Mouse (Mus musculus) hindbrain, embryonic 16.5 days (tissue): ENCODE measurements around the gene Atp8b4. TPM values are rescaled to one million over a fixed set of nuclear protein-coding genes. Genes with fewer than 3 reads are reported as not detected.
A peak's percentile ranks its signal among the peaks of the same experiment; 100 is the strongest.

ENCODE experiments used
- ATAC-seq: fragments of 200-750 bp; cut with Nextera tagmentation; 2 replicates; pipeline ENCODE4 v1.8.0; 2017; ENCODE audit warnings: moderate TSS enrichment, moderate library complexity
- H3K27ac ChIP-seq: fragments of 300-500 bp; sonication (generic); 2 replicates; pipeline ENCODE4 v1.5.1; 2014; ENCODE audit warnings: low read depth, mild to moderate bottlenecking, control low read depth, low read length, moderate library complexity
- H3K27me3 ChIP-seq: fragments of 300-500 bp; sonication (generic); replicated peaks from 2 replicates; pipeline ENCODE4 v1.6.1; 2014; ENCODE audit warnings: low read length; ENCODE audit not compliant: control insufficient read depth, insufficient read depth
- H3K36me3 ChIP-seq: fragments of 300-500 bp; sonication (generic); 2 replicates; pipeline ENCODE4 v1.6.1; 2014; ENCODE audit warnings: mild to moderate bottlenecking, low read length, moderate library complexity, mixed read lengths; ENCODE audit not compliant: control insufficient read depth, insufficient read depth
- H3K4me1 ChIP-seq: fragments of 300-500 bp; sonication (generic); 2 replicates; pipeline ENCODE4 v1.6.1; 2014; ENCODE audit warnings: low read depth, low read length; ENCODE audit not compliant: control insufficient read depth, insufficient read depth
- H3K4me2 ChIP-seq: fragments of 300-500 bp; sonication (generic); 2 replicates; pipeline ENCODE4 v1.6.1; 2014; ENCODE audit warnings: mild to moderate bottlenecking, low read length, control low read depth, moderate library complexity
- H3K4me3 ChIP-seq: fragments of 300-500 bp; sonication (generic); 2 replicates; pipeline ENCODE4 v1.5.1; 2014; ENCODE audit warnings: mild to moderate bottlenecking, low read length, control low read depth, moderate library complexity
- H3K9ac ChIP-seq: fragments of 300-500 bp; sonication (generic); 2 replicates; pipeline ENCODE4 v1.6.1; 2014; ENCODE audit warnings: low read depth, mild to moderate bottlenecking, control low read depth, low read length, moderate library complexity
- H3K9me3 ChIP-seq: fragments of 300-500 bp; sonication (generic); 2 replicates; pipeline ENCODE4 v1.6.1; 2014; ENCODE audit warnings: mild to moderate bottlenecking, low read length, moderate library complexity; ENCODE audit not compliant: control insufficient read depth
- WGBS: fragments of 180-500 bp; shearing (Covaris S2); extraction: QIAGEN DNeasy Blood & Tissue Kit; methylation state at CpG from one replicate; pipeline ENCODE4 v1.1.7; 2014; 5-methylcytosine and 5-hydroxymethylcytosine counted together
- polyA plus RNA-seq: library from polyadenylated mRNA; unstranded; fragments of >200 nt; fragmentation: Nextera tagmentation; extraction: Ambion mirVana; gene quantifications from 2 replicates; pipeline ENCODE4 v1.2.1, GENCODE M21; 2015

Atp8b4 gene
- polyA plus RNA-seq, 1 experiment from 2014 or later: 0.15 TPM

DNA sequence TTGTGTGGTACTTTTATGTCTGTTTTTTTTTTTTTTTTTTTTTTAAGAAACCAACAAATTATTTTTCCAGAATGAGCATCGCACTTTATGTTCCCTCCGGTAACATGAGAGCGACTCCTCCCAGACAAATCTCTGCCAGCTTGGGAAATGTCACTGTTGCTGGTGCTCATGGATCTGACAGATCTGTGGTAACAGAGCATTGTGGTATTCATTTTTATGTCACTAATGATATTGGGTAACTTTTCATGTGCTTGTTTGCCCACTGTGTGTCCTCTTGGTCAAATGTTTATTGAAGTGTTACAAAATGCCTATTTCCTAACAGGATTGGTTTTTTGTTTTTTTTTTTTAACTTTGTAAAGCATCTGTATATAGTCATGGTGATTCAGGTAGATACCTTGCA is 75.3 kb downstream of the Atp8b4 start:
- H3K9me3 ChIP-seq: no peaks in the 10 kb centered on the region
- no peak overlapping the region for H3K4me3 ChIP-seq
- no peaks in the 10 kb centered on the region for H3K27me3 ChIP-seq
- 78% methylated on average over 3 of the region's 3 CpGs for WGBS
- ATAC-seq: no peak
- H3K9ac ChIP-seq: no peak overlapping the region
- no peaks in the 10 kb centered on the region for H3K4me1 ChIP-seq
- H3K36me3 ChIP-seq: no peaks in the 10 kb centered on the region
- no peak overlapping the region for H3K27ac ChIP-seq
- no peak overlapping the region for H3K4me2 ChIP-seq

DNA sequence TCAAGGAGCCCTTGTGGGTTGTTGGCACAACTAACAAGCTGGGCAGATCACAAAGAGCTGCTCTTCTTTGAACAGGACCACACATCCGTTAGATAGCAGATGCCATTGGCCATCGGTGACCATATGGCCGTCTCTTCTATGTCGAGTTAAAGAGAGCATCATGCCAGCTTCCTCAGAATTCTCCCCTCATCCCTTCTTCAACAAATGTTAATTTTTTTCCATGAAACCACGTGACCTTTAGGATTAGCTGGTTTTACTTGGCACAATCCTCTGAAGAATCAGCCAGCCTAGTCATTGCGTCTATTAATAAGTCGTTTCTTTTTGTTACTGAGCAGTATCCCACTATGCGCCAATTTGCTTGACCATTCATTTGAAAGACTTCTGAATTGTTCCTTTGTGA is 75.8 kb downstream of the Atp8b4 start:
- H3K36me3 ChIP-seq: no peaks in the 10 kb centered on the region
- H3K9me3 ChIP-seq: no peaks in the 10 kb centered on the region
- no peaks in the 10 kb centered on the region for H3K27me3 ChIP-seq
- no peak overlapping the region for H3K27ac ChIP-seq
- H3K4me3 ChIP-seq: no peak overlapping the region
- WGBS: 60% methylated on average over 8 of the region's 8 CpGs
- no peaks in the 10 kb centered on the region for H3K4me1 ChIP-seq
- H3K4me2 ChIP-seq: no peak overlapping the region
- ATAC-seq: 0 out of 2 replicates have a peak, but pooled peaks have one; percentile 65
- H3K9ac ChIP-seq: no peak overlapping the region

DNA sequence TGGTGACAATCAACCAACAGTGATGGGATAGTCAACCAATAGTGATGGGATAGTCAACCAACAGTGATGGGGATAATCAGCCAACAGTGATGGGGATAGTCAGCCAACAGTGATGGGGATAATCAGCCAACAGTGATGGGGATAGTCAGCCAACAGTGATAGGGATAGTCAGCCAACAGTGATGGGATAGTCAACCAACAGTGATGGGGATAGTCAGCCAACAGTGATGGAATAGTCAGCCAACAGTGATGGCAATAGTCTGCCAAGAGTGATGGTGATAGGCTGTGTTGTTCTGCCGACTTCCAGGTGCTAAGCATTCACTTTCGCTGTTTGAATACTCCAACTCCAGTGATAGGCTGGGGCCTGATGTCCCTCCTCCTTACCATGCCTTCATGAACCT is 79.6 kb downstream of the Atp8b4 start:
- Histone ChIP-seq H3K9me3 (no peaks in the 10 kb centered on the region), H3K4me2 (no peak overlapping the region), H3K4me1 (no peaks in the 10 kb centered on the region), H3K9ac (no peak overlapping the region), H3K4me3 (no peak overlapping the region), H3K27me3 (no peaks in the 10 kb centered on the region), H3K36me3 (no peaks in the 10 kb centered on the region), H3K27ac (no peak overlapping the region)
- no peak for ATAC-seq
- 80% methylated on average over 2 of the region's 2 CpGs for WGBS

DNA sequence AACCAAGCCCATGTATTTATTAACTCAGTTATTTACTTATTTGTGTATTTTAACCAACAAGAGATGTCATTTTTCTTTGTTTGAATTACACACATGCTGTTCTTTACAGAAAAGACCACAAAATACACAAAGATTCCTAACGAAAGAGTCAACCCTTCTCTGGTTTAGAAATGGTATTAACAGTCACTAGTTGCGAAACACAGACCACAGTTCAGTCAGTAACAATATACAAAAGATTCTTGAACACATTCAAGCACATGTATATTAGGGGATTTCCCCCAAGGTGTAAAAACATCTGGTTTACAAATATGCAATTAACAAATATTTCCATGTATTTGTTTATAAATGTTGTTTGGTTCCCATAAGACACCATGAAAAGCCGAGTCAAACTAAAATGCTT is 81.6 kb downstream of the Atp8b4 start:
- no peak overlapping the region for H3K27ac ChIP-seq
- 94% methylated on average over 3 of the region's 3 CpGs for WGBS

DNA sequence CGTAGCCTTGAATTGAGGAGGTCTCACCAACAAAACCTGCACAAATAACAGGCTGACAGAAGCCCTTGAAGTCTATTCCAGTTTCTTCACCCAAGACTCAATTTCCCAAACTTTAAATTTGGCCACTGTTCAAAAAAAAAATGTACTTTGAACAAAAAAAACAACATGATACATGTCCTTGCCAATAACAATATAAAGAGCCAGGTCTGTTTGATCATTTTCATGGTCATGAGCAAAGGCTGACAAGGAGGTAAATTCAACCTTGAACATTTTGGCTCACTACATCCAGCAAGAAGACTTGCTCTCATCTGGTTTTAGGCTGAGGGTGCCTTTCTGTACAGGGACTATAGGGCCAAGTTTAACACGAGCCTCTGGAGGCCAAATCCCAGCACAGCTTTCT is 83.7 kb downstream of the Atp8b4 start:
- Histone ChIP-seq H3K36me3 (no peaks in the 10 kb centered on the region), H3K27me3 (no peaks in the 10 kb centered on the region), H3K9me3 (no peaks in the 10 kb centered on the region), H3K9ac (no peak overlapping the region), H3K27ac (no peak overlapping the region), H3K4me2 (no peak overlapping the region), H3K4me1 (no peaks in the 10 kb centered on the region), H3K4me3 (no peak overlapping the region)
- ATAC-seq: no peak
- 83% methylated on average over 2 of the region's 2 CpGs for WGBS

More for the DNA sequence above, 81.6 kb downstream of the Atp8b4 start:
- Histone ChIP-seq H3K9me3 (no peaks in the 10 kb centered on the region), H3K27me3 (no peaks in the 10 kb centered on the region), H3K9ac (no peak overlapping the region), H3K36me3 (no peaks in the 10 kb centered on the region), H3K4me3 (no peak overlapping the region), H3K4me2 (no peak overlapping the region), H3K4me1 (no peaks in the 10 kb centered on the region)
- ATAC-seq: no peak

DNA sequence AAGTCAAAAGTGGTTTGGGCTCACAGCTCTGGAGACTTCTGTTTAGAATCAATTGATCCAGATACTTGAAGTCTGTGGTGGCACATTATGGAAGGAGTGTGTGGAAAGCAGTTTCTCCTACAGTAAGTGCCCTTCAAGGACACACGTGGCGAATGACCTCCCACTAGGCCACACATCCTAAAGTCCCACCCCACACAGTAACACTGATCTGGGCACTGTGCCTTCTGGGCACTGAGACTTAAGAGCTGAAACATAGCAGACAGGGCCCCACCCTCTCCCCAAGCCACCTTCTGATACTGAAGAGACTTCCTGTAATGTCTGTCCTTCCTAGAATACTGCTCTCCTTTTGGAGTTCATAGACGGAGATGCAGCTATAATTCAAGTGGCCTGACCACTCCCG is 84.5 kb downstream of the Atp8b4 start:
- 74% methylated on average over 4 of the region's 4 CpGs for WGBS
- no peaks in the 10 kb centered on the region for H3K36me3 ChIP-seq

DNA sequence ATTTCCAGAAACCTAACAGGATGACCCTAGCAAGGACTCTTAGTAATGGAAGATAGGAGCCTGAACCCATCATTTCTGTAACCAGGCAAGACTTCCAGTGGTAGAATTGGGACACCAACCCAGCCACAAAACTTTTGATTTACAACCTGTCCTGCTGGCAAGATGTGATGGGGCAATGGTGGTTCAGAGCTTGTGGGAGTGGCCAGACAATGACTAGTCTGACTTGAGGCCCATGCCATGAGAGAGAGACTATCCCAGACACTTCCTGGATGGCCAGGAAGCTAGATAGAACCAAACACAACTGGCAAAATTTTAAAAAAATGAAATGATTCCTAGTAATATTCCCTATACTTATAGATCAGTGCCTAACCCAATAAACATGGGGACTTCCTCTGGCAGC is 87.7 kb downstream of the Atp8b4 start:
- Histone ChIP-seq H3K27ac (no peak overlapping the region), H3K9ac (no peak overlapping the region), H3K9me3 (no peaks in the 10 kb centered on the region), H3K27me3 (no peaks in the 10 kb centered on the region), H3K4me3 (no peak overlapping the region), H3K36me3 (no peaks in the 10 kb centered on the region), H3K4me2 (no peak overlapping the region), H3K4me1 (no peaks in the 10 kb centered on the region)
- no peak for ATAC-seq

More for the DNA sequence above, 84.5 kb downstream of the Atp8b4 start:
- Histone ChIP-seq H3K9me3 (no peaks in the 10 kb centered on the region), H3K27me3 (no peaks in the 10 kb centered on the region), H3K27ac (no peak overlapping the region), H3K4me3 (no peak overlapping the region), H3K4me1 (no peaks in the 10 kb centered on the region), H3K9ac (no peak overlapping the region), H3K4me2 (no peak overlapping the region)
- no peak for ATAC-seq

DNA sequence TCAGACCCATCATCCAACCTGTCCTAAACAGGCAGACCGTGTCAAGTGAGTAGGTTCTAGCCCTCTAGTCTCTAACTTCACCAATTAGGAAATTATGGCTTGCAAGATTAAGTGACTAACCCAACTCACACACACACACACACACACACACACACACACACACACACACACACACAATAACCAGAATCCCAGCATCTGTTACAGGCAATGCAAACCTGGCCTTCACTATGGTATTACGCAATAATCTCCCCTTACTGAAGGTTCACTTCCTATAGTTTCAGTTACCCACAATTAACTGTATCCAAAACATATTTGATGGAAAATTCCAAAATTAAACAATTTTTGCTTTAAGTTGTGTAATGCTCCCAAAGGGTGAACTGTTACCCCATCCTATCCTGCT is 101.0 kb downstream of the Atp8b4 start:
- no peak overlapping the region for H3K4me3 ChIP-seq
- H3K27ac ChIP-seq: no peak overlapping the region
- no peak for ATAC-seq
- 95% methylated on average over 2 of the region's 2 CpGs for WGBS
- no peaks in the 10 kb centered on the region for H3K9me3 ChIP-seq
- no peaks in the 10 kb centered on the region for H3K27me3 ChIP-seq
- no peaks in the 10 kb centered on the region for H3K36me3 ChIP-seq
- no peaks in the 10 kb centered on the region for H3K4me1 ChIP-seq
- H3K4me2 ChIP-seq: no peak overlapping the region
- H3K9ac ChIP-seq: no peak overlapping the region

DNA sequence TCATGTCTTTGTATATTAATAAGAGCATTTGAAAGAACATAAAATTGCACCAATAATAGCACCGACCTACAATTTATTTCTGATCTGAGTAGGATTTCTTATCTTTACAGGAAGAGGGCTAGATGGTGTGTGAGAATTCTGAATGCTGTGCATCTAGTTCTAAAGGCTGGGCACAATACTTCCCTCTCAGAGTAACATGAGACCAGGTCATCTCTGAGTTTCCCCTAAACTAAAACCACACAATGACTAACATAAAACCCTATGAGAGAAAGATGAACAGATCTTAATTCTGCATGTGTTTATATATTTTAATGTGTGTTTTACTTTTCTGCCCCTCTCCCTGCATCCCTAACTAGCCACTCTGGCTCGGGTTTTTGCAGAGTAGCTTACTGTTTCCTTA is 101.5 kb downstream of the Atp8b4 start:
- H3K9me3 ChIP-seq: no peaks in the 10 kb centered on the region
- H3K4me2 ChIP-seq: no peak overlapping the region
- H3K27ac ChIP-seq: no peak overlapping the region
- H3K9ac ChIP-seq: no peak overlapping the region
- no peaks in the 10 kb centered on the region for H3K36me3 ChIP-seq
- H3K4me1 ChIP-seq: no peaks in the 10 kb centered on the region
- ATAC-seq: no peak
- H3K4me3 ChIP-seq: no peak overlapping the region
- WGBS: 80% methylated on average over 2 of the region's 2 CpGs
- no peaks in the 10 kb centered on the region for H3K27me3 ChIP-seq

DNA sequence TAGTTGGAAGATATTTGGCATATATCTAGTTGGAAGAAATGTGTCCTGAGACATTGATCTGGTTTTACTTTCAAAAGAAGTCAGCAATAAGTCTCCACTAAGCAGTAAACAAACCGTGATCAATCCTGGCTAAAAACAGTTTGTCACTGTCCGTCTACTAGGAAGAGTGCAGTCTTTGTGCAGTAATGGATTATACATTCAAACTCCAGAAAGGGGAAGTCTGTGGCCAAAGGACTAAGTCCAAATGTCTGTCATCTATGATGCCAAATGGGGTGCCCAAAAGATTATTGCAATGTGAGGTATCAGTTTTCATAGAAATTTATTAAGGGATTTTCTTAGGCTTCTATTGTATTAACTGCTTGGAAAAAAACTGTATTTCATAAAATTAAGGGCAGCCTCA is 102.3 kb downstream of the Atp8b4 start:
- Histone ChIP-seq H3K4me1 (no peaks in the 10 kb centered on the region), H3K9ac (no peak overlapping the region), H3K27ac (no peak overlapping the region), H3K36me3 (no peaks in the 10 kb centered on the region), H3K9me3 (no peaks in the 10 kb centered on the region), H3K27me3 (no peaks in the 10 kb centered on the region), H3K4me3 (no peak overlapping the region), H3K4me2 (no peak overlapping the region)
- no peak for ATAC-seq
- 83% methylated on average over 2 of the region's 2 CpGs for WGBS
